Mouse (Mus musculus) left cerebral cortex, adult 9 months (tissue): ENCODE measurements around the gene Rpl10-ps3.

ENCODE experiments used
- DNase-seq, 2 experiments: peaks; one replicate each; pipeline ENCODE4 v3.0.0; 2022; ENCODE audit warnings: low spot score in 2 of 2

Rpl10-ps3 gene

GRCm38 (mm10) chr9:50311036-50311545 lies 33.7 kb downstream of the Rpl10-ps3 start:
- DNase-seq, result no peak

- peak; percentile 8 to 64 for DNase-seq
Observed at GRCm38 (mm10) chr9:50305666-50306402, 38.9 kb downstream of the Rpl10-ps3 start.

GRCm38 (mm10) chr9:50305046-50305445 lies 39.7 kb downstream of the Rpl10-ps3 start:
- DNase-seq, result no peak

- no peak for DNase-seq
Observed at GRCm38 (mm10) chr9:50304004-50304403, 40.8 kb downstream of the Rpl10-ps3 start.

- DNase-seq, result peak; percentile 51 to 76
Observed at GRCm38 (mm10) chr9:50301722-50302121, 43.0 kb downstream of the Rpl10-ps3 start.

GRCm38 (mm10) chr9:50298389-50298788 lies 46.4 kb downstream of the Rpl10-ps3 start:
- no peak for DNase-seq
